Mouse (Mus musculus) granulocyte monocyte progenitor cell, adult 5-6 weeks (primary cell): Measurements from ENCODE around the gene Dnph1. TPM values are rescaled to one million over a fixed set of nuclear protein-coding genes. Genes with fewer than 3 reads are reported as not detected.
"Not testable (repeated sequence)": the region's sequence is repeated elsewhere in the genome, so short reads cannot be mapped to it uniquely, and the experiment has no call there.

ENCODE experiments used
- ATAC-seq: replicated peaks from 2 replicates; pipeline ENCODE4 v1.8.0; 2016; ENCODE audit warnings: mild to moderate bottlenecking, moderate TSS enrichment, inconsistent platforms; ENCODE audit not compliant: poor library complexity, severe bottlenecking
- total RNA-seq, 2 experiments: library from RNA; stranded (forward) in 1 of 2; stranded (reverse) in 1 of 2; fragments of 200-712, 200-1000 nt in 1 of 2; fragments of >200 nt in 1 of 2; fragmentation: Nextera tagmentation in 1 of 2; gene quantifications; 2 replicates each; pipeline ENCODE4 v1.2.3; 2014 to 2017

The Dnph1 gene
- 33.1 and 50.1 TPM in 2 replicates for total RNA-seq (2014; fragmentation: Nextera tagmentation)
- 18.8 and 25.8 TPM in 2 replicates for total RNA-seq (2017)

GRCm38 (mm10) chr17:46496623-46497434, at the start of gene Dnph1:
Dnph1 (plus strand) TSS chr17:46496711.
- ATAC-seq = peak; percentile 96

GRCm38 (mm10) chr17:46452683-46453082, 43.8 kb upstream of the Dnph1 start:
- no peak for ATAC-seq

GRCm38 (mm10) chr17:46453302-46453948, 43.1 kb upstream of the Dnph1 start:
- ATAC-seq = peak; percentile 8; the same call in 1 of the 2 replicates

- ATAC-seq = no peak
Measured at GRCm38 (mm10) chr17:46453970-46454411, 42.5 kb upstream of the Dnph1 start.

- ATAC-seq = no peak
Measured at GRCm38 (mm10) chr17:46454539-46454938, 42.0 kb upstream of the Dnph1 start.

- peak; percentile 20; the same call in 1 of the 2 replicates for ATAC-seq
Measured at GRCm38 (mm10) chr17:46455110-46455691, 41.3 kb upstream of the Dnph1 start.

- peak; percentile 42; the same call in 1 of the 2 replicates for ATAC-seq
Measured at GRCm38 (mm10) chr17:46457791-46458190, 38.7 kb upstream of the Dnph1 start.

- no peak for ATAC-seq
Measured at GRCm38 (mm10) chr17:46458439-46458838, 38.1 kb upstream of the Dnph1 start.

- ATAC-seq = peak; percentile 18; the same call in 1 of the 2 replicates
Measured at GRCm38 (mm10) chr17:46460673-46461072, 35.8 kb upstream of the Dnph1 start.

- ATAC-seq = no peak
Measured at GRCm38 (mm10) chr17:46461347-46461746, 35.2 kb upstream of the Dnph1 start.

GRCm38 (mm10) chr17:46462226-46462625, 34.3 kb upstream of the Dnph1 start:
- ATAC-seq = no peak

GRCm38 (mm10) chr17:46467830-46468229, 28.7 kb upstream of the Dnph1 start:
- ATAC-seq = no peak

- no peak for ATAC-seq
Measured at GRCm38 (mm10) chr17:46476601-46477000, 19.9 kb upstream of the Dnph1 start.

- no peak for ATAC-seq
Measured at GRCm38 (mm10) chr17:46477286-46477685, 19.2 kb upstream of the Dnph1 start.

- no peak for ATAC-seq
Measured at GRCm38 (mm10) chr17:46483561-46484001, 12.9 kb upstream of the Dnph1 start.

GRCm38 (mm10) chr17:46484021-46484431, 12.5 kb upstream of the Dnph1 start:
- ATAC-seq = no peak

- peak; percentile 49; the same call in 1 of the 2 replicates for ATAC-seq
Measured at GRCm38 (mm10) chr17:46484461-46484875, 12.0 kb upstream of the Dnph1 start.

- no peak for ATAC-seq
Measured at GRCm38 (mm10) chr17:46486995-46487394, 9.5 kb upstream of the Dnph1 start.

GRCm38 (mm10) chr17:46487431-46487830, 9.1 kb upstream of the Dnph1 start, which contains the start of gene Ttbk1:
Ttbk1 (minus strand) TSS chr17:46487675.
- 0 out of 2 replicates have a peak, but pooled peaks have one; percentile 17 for ATAC-seq

- no peak for ATAC-seq
Measured at GRCm38 (mm10) chr17:46495486-46495885, 1.0 kb upstream of the Dnph1 start.

- not testable (repeated sequence) for ATAC-seq
Measured at GRCm38 (mm10) chr17:46496081-46496480, 430 bp upstream of the Dnph1 start.
